Mouse (Mus musculus) midbrain, embryonic 11.5 days (tissue): ENCODE results near the gene 1700122O11Rik. TPM values are rescaled to one million over a fixed set of nuclear protein-coding genes. Genes with fewer than 3 reads are reported as not detected.

Source experiments
- ATAC-seq: fragments of 200-750 bp; cut with Nextera tagmentation; 2 replicates; pipeline ENCODE4 v1.8.0; 2017; ENCODE audit warnings: moderate TSS enrichment, moderate library complexity; ENCODE audit not compliant: low FRiP score
- DNase-seq: peaks from one replicate; pipeline ENCODE4 v3.0.0; 2015; ENCODE audit warnings: low spot score; ENCODE audit errors: missing footprints
- H3K27ac ChIP-seq: fragments of 300-500 bp; sonication (generic); 2 replicates; pipeline ENCODE4 v1.5.1; 2014; ENCODE audit warnings: low read depth, low read length
- H3K27me3 ChIP-seq: fragments of 300-500 bp; sonication (generic); 2 replicates; pipeline ENCODE4 v1.6.1; 2014; ENCODE audit warnings: mild to moderate bottlenecking, low read length, moderate library complexity, mixed read lengths; ENCODE audit not compliant: control insufficient read depth, insufficient read depth
- H3K36me3 ChIP-seq: fragments of 300-500 bp; sonication (generic); 2 replicates; pipeline ENCODE4 v1.6.1; 2014; ENCODE audit warnings: mild to moderate bottlenecking, low read length, moderate library complexity, mixed read lengths; ENCODE audit not compliant: control insufficient read depth, insufficient read depth
- H3K4me1 ChIP-seq: fragments of 300-500 bp; sonication (generic); 2 replicates; pipeline ENCODE4 v1.6.1; 2014; ENCODE audit warnings: low read length; ENCODE audit not compliant: control insufficient read depth, insufficient read depth
- H3K4me2 ChIP-seq: fragments of 300-500 bp; sonication (generic); 2 replicates; pipeline ENCODE4 v1.6.1; 2014; ENCODE audit warnings: mild to moderate bottlenecking, moderate library complexity
- H3K4me3 ChIP-seq: fragments of 300-500 bp; sonication (generic); 2 replicates; pipeline ENCODE4 v1.5.1; 2014; ENCODE audit warnings: low read depth, low read length
- H3K9ac ChIP-seq: fragments of 300-500 bp; sonication (generic); 2 replicates; pipeline ENCODE4 v1.6.1; 2014; ENCODE audit warnings: low read length
- H3K9me3 ChIP-seq: fragments of 300-500 bp; sonication (generic); 2 replicates; pipeline ENCODE4 v1.6.1; 2016; ENCODE audit warnings: low read length; ENCODE audit not compliant: control insufficient read depth
- WGBS: fragments of 180-500 bp; shearing (Covaris S2); extraction: QIAGEN DNeasy Blood & Tissue Kit; methylation state at CpG from one replicate; pipeline ENCODE4 v1.1.7; 2014; 5-methylcytosine and 5-hydroxymethylcytosine counted together
- polyA plus RNA-seq: library from polyadenylated mRNA; unstranded; fragments of >200 nt; fragmentation: Nextera tagmentation; extraction: Ambion mirVana; gene quantifications from 2 replicates; pipeline ENCODE4 v1.2.1, GENCODE M21; 2014

The 1700122O11Rik gene
- polyA plus RNA-seq, 1 experiment from 2014 or later, result not detected

DNA sequence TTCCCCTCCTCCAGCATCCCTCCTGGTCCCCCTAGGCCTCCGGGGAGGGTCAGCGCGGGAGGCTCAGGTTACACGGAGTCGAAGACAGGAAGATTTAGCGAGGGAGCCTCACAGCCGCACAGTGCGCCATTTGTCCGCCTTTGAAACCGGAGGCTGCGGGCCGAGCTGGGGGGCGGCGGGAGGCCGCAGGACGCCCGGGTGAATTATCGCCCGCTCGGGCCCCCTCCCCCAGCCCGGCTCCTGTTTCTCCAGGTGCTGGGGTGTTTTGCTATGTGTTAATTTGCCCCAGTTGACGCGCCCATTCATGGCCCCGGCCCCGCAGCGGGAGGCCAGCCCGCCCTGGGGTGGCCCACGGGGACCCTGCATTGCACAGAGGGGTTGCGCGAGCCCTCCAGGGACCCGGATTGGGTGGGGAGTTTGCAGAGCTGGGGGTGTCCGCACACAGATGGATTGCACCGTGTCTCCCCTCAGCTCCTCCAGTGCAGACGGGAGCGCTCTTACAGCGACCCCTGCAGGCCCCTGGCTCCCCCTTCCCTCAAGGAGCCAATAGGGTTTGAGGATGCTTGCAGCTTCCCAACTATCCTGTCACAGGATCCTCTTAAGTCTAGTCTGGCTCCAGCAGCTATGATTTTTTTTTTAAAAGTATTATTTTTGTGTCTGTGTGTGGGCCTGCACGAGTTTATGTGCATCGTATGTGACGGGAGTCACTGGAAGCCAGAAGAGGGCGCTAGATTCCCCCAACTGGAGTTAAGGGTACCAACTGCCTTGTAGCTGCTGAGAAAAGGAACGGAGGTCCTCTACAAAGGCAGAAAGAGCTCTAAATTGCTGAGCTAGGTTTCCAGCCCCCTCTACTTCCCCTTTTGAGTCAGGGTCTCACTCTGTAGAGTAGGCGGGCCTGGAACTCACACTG, 6.3 kb downstream of the 1700122O11Rik start:
- Histone ChIP-seq H3K27ac (peak overlapping the region; percentile 51; the same call in 1 of the 2 replicates), H3K4me3 (peak overlapping the region; percentile 37), H3K4me2 (peak overlapping the region; percentile 94), H3K9ac (peak overlapping the region; percentile 74), H3K36me3 (no peaks in the 10 kb centered on the region), H3K9me3 (no peaks in the 10 kb centered on the region), H3K27me3 (peaks cover 6% of the 10 kb centered on the region), H3K4me1 (peaks cover 20% of the 10 kb centered on the region)
- ATAC-seq (peak; percentile 81), DNase-seq (peak; percentile 96)
- WGBS, result 6% methylated on average over 42 of the region's 42 CpGs

DNA sequence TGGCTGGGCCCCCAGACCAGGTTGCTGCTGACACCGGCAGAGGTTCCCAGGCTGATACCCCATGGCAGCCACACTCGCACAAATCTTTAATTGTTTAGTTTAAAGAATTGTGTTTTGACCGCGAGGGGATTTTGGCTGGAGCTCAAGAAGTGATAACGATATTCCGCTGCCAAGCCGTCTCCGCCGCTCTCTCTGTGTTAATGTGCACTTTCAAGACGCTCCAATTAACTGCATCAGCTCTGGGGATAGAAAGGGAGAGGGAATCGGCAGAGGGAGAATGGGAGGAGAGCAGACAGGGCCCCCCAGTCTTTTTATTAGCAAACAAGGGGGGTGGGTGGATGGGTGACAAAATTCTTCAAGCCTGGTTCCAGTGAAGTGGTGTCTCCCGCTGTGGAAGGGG, 8.9 kb downstream of the 1700122O11Rik start:
- 31% methylated on average over 12 of the region's 12 CpGs for WGBS

DNA sequence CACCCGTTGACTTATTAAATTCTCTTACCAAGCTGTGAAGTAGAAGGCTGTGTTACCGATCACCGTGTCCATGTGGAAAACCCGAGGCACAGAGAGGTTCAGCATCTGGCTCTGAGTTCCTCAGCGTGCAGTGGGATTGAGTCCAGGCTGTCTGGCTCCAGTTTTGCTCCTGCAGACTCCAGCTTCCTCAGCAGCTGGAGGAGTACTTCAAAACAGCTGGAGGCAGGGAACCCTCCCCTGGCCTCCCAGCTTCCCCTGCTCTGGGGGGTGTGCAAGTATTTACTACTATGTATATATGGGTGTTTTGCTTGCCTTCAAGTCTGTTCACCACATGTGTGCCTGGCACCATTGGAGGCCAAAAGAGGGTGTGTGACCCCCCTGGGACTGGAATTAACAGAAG, 9.8 kb downstream of the 1700122O11Rik start:
- Histone ChIP-seq H3K36me3 (no peaks in the 10 kb centered on the region), H3K9me3 (no peaks in the 10 kb centered on the region), H3K27me3 (peaks cover 6% of the 10 kb centered on the region), H3K9ac (no peak overlapping the region), H3K4me3 (no peak overlapping the region), H3K27ac (no peak overlapping the region), H3K4me2 (no peak overlapping the region), H3K4me1 (peaks cover 20% of the 10 kb centered on the region)
- WGBS, result 89% methylated on average over 5 of the region's 5 CpGs
- ATAC-seq, result no peak
- DNase-seq, result no peak

More for the DNA sequence above, 8.9 kb downstream of the 1700122O11Rik start:
- H3K27me3 ChIP-seq, result peaks cover 6% of the 10 kb centered on the region
- ATAC-seq, result no peak
- H3K27ac ChIP-seq, result no peak overlapping the region
- no peak overlapping the region for H3K4me3 ChIP-seq
- no peak overlapping the region for H3K9ac ChIP-seq
- DNase-seq, result no peak
- no peaks in the 10 kb centered on the region for H3K9me3 ChIP-seq
- H3K4me2 ChIP-seq, result no peak overlapping the region
- peaks cover 20% of the 10 kb centered on the region for H3K4me1 ChIP-seq
- H3K36me3 ChIP-seq, result no peaks in the 10 kb centered on the region

DNA sequence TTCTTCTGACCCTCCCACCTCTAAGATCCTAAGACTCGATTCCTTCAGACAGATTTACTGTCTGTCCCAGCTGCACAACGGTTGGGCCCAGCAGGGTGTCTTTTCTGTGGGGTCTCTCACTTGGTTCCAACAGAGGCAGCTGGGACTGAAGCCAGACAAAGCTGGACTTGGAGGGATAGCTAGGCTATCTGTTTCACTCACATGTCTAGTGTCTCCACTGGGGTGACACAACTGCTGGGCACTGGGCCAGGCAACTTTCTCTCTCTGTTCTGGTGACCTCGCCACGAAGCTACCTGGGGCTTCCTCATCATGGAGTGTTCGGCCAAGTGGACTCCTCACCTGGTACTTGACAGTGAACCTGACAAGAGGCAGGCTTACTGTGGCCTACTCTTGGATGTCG, 10.4 kb downstream of the 1700122O11Rik start:
- Histone ChIP-seq H3K9ac (no peak overlapping the region), H3K4me3 (no peak overlapping the region), H3K27me3 (peaks cover 6% of the 10 kb centered on the region), H3K27ac (no peak overlapping the region), H3K36me3 (no peaks in the 10 kb centered on the region), H3K9me3 (no peaks in the 10 kb centered on the region), H3K4me1 (peaks cover 23% of the 10 kb centered on the region), H3K4me2 (no peak overlapping the region)
- WGBS, result 77% methylated on average over 6 of the region's 6 CpGs
- ATAC-seq (no peak), DNase-seq (no peak)

DNA sequence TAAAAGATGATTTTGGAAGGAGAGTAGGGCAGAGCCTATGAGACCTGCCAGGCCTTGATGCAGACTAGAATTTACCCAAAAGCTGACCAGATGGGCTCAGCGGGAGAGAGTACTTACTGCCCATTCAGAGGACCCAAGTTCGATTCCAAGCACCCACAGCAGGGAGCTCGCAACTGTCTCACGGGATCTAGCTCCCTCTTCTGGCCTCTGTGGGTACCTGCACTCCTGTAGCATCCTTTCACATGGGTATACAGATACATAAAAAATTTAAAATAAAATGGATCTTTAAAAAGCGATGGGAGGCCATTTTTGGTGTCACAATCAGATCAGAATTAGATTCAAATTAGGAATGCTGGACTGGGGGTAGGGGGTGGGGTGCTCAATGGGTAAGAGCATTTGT, 11.1 kb downstream of the 1700122O11Rik start:
- H3K27ac ChIP-seq, result no peak overlapping the region
- peaks cover 25% of the 10 kb centered on the region for H3K4me1 ChIP-seq
- WGBS, result 93% methylated on average over 5 of the region's 5 CpGs
- no peak overlapping the region for H3K4me3 ChIP-seq
- ATAC-seq, result no peak
- H3K27me3 ChIP-seq, result peaks cover 6% of the 10 kb centered on the region
- H3K4me2 ChIP-seq, result no peak overlapping the region
- DNase-seq, result no peak
- no peak overlapping the region for H3K9ac ChIP-seq
- H3K36me3 ChIP-seq, result no peaks in the 10 kb centered on the region
- H3K9me3 ChIP-seq, result no peaks in the 10 kb centered on the region

DNA sequence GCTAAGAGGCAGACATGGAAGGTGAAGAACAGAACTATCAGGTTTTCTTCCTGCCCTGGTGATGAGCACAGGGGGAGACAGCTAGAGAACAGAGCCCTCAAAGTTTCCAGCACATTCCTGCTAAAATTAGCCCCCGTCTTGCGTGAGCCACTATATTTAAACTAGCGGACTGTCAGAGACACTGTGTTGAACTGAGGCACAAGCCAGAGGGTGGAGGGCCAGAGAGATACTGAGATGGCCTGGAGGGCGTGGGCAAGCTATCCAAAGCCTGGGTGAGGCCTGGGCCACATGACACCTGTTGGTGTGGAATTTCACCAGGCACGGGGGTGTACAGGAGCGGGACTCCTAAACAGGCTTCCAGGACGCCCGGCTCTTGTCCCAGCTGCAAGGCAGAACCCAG, 14.0 kb downstream of the 1700122O11Rik start:
- ATAC-seq, result no peak
- Histone ChIP-seq H3K4me1 (peaks cover 7% of the 10 kb centered on the region), H3K4me3 (no peak overlapping the region), H3K36me3 (no peaks in the 10 kb centered on the region), H3K27ac (no peak overlapping the region), H3K27me3 (no peaks in the 10 kb centered on the region), H3K9ac (no peak overlapping the region), H3K9me3 (no peaks in the 10 kb centered on the region), H3K4me2 (no peak overlapping the region)
- DNase-seq, result no peak
- WGBS, result 81% methylated on average over 8 of the region's 8 CpGs

DNA sequence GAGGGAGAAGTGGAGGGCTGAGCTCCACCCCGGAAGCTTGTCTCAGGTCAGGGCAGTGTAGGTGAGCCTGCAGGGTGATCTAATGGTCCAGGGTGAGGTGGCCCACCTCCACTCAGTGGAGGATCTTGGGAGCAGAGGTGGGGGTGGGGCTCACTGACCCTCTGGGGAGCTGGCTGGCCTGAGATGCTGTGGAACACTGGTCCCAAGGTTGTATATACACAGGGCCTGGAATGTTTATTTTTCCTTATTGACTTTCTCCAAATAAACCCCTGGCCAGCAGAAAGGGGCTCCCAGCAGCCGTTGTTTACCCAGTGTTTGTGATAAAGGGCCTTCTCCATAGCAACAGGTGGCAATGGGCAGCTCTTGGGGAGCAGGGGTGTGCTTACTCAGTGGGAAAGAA, 18.5 kb downstream of the 1700122O11Rik start:
- no peaks in the 10 kb centered on the region for H3K36me3 ChIP-seq
- no peak overlapping the region for H3K27ac ChIP-seq
- H3K4me3 ChIP-seq, result no peak overlapping the region
- peaks cover 7% of the 10 kb centered on the region; the same call in 1 of the 2 replicates for H3K4me1 ChIP-seq
- no peaks in the 10 kb centered on the region for H3K27me3 ChIP-seq
- H3K9me3 ChIP-seq, result no peaks in the 10 kb centered on the region
- peak; percentile 68 for ATAC-seq
- DNase-seq, result no peak
- H3K4me2 ChIP-seq, result no peak overlapping the region
- no peak overlapping the region for H3K9ac ChIP-seq
- 38% methylated on average over 2 of the region's 2 CpGs for WGBS

DNA sequence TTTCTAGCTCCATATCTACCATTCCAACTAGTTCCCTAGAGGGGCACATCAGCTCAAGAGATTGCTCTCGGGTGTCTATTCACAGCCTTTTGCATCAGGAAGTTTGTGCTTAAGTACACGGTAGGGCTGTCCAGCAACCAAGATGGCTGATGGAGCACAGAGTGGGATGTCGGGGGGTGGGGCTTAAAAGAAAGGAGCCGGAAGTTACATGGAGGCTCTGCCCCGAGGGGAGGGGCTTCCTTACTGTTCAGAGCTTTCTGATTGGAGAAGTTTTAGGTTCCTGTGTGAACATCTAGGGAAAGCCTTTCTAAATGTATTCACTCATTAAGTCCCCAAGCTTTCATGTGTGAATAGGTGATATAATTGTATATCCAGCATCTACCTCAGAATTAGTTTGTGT, 21.5 kb downstream of the 1700122O11Rik start:
- DNase-seq (no peak), ATAC-seq (no peak)
- WGBS, result 83% methylated on average over 5 of the region's 5 CpGs
- Histone ChIP-seq H3K4me3 (no peak overlapping the region), H3K27me3 (no peaks in the 10 kb centered on the region), H3K36me3 (no peaks in the 10 kb centered on the region), H3K9ac (no peak overlapping the region), H3K4me1 (peaks cover 3% of the 10 kb centered on the region; the same call in 1 of the 2 replicates), H3K9me3 (no peaks in the 10 kb centered on the region), H3K4me2 (no peak overlapping the region), H3K27ac (no peak overlapping the region)

DNA sequence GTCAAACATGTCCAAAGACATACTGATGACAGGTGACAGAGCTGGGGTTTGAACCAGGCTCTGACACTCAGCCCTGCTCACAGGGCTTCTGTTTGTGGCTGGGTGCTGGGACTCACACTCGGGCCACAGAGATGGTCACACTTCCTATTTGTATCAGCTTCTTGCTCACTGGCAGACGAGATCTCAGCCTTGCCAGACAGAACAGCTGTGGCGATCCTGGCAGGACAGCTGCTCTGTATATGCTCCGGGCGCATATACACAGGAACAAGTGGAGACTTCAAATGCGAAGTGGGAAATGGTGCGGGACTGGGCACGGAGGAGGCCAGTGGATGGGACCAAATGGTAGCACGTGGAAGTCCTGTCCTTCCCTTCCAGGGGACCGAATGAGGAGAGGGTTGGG, 25.5 kb downstream of the 1700122O11Rik start:
- no peak overlapping the region for H3K27ac ChIP-seq
- no peak for DNase-seq
- 71% methylated on average over 10 of the region's 10 CpGs for WGBS
- peaks cover 4% of the 10 kb centered on the region; the same call in 1 of the 2 replicates for H3K4me1 ChIP-seq
- H3K4me2 ChIP-seq, result no peak overlapping the region
- H3K9ac ChIP-seq, result no peak overlapping the region
- no peak for ATAC-seq
- no peaks in the 10 kb centered on the region for H3K36me3 ChIP-seq
- H3K27me3 ChIP-seq, result no peaks in the 10 kb centered on the region; the same call in 1 of the 2 replicates
- no peaks in the 10 kb centered on the region for H3K9me3 ChIP-seq
- no peak overlapping the region for H3K4me3 ChIP-seq
